Mouse (Mus musculus) heart, postnatal 0 days (tissue): ENCODE results near the gene Lhx3. TPM values are rescaled to one million over a fixed set of nuclear protein-coding genes. Genes with fewer than 3 reads are reported as not detected.
A peak's percentile ranks its signal among the peaks of the same experiment; 100 is the strongest.

Source experiments
- ATAC-seq: fragments of 200-750 bp; cut with Nextera tagmentation; 2 replicates; pipeline ENCODE4 v1.8.0; 2017; ENCODE audit warnings: low read depth, moderate number of reproducible peaks, moderate library complexity; ENCODE audit not compliant: insufficient read depth
- DNase-seq: peaks from one replicate; pipeline ENCODE4 v3.0.0-alpha.2; 2016; ENCODE audit warnings: low spot score
- H3K27ac ChIP-seq: fragments of 300-500 bp; sonication (generic); 2 replicates; pipeline ENCODE4 v1.5.1; 2014; ENCODE audit warnings: low read depth, mild to moderate bottlenecking
- H3K27me3 ChIP-seq: fragments of 300-500 bp; sonication (generic); 2 replicates; pipeline ENCODE4 v1.6.1; 2014; ENCODE audit warnings: low read length, mixed read lengths; ENCODE audit not compliant: control insufficient read depth, insufficient read depth
- H3K36me3 ChIP-seq: fragments of 300-500 bp; sonication (generic); replicated peaks from 2 replicates; pipeline ENCODE4 v1.6.1; 2014; ENCODE audit warnings: low read length, mixed read lengths; ENCODE audit not compliant: control insufficient read depth, insufficient read depth
- H3K4me1 ChIP-seq: fragments of 300-500 bp; sonication (generic); 2 replicates; pipeline ENCODE4 v1.6.1; 2014; ENCODE audit warnings: antibody characterized with exemption; ENCODE audit not compliant: control insufficient read depth, insufficient read depth
- H3K4me2 ChIP-seq: fragments of 300-500 bp; sonication (generic); 2 replicates; pipeline ENCODE4 v1.6.1; 2014; ENCODE audit warnings: low read depth, mild to moderate bottlenecking, low read length, moderate library complexity
- H3K4me3 ChIP-seq: fragments of 300-500 bp; sonication (generic); 2 replicates; pipeline ENCODE4 v1.5.1; 2014; ENCODE audit warnings: low read depth, low read length
- H3K9ac ChIP-seq: fragments of 300-500 bp; sonication (generic); replicated peaks from 2 replicates; pipeline ENCODE4 v1.6.1; 2014; ENCODE audit warnings: low read depth, low read length, mixed read lengths
- H3K9me3 ChIP-seq: fragments of 300-500 bp; sonication (generic); replicated peaks from 2 replicates; pipeline ENCODE4 v1.6.1; 2016; ENCODE audit warnings: low read length; ENCODE audit not compliant: control insufficient read depth
- CTCF ChIP-seq: IDR thresholded peaks from 2 replicates; pipeline ENCODE4 v1.5.1; 2016; ENCODE audit warnings: antibody characterized with exemption, control low read depth, low read depth
- EP300 ChIP-seq: IDR thresholded peaks from 2 replicates; pipeline ENCODE4 v1.6.1; 2016; ENCODE audit warnings: antibody characterized with exemption, low read depth
- WGBS: fragments of 180-500 bp; shearing (Covaris S2); extraction: QIAGEN DNeasy Blood & Tissue Kit; methylation state at CpG from one replicate; pipeline ENCODE4 v1.1.7; 2014; 5-methylcytosine and 5-hydroxymethylcytosine counted together
- polyA plus RNA-seq: library from polyadenylated mRNA; unstranded; fragments of >200 nt; fragmentation: Nextera tagmentation; extraction: Ambion mirVana; gene quantifications from 2 replicates; pipeline ENCODE4 v1.2.1, GENCODE M21; 2015
- total RNA-seq: library from RNA; depleted of rRNA; stranded (reverse); fragments of >200 nt; gene quantifications from 2 replicates; pipeline ENCODE4 v1.2.3, GENCODE M21; 2014; ENCODE audit warnings: low replicate concordance

The Lhx3 gene
- total and polyA plus RNA-seq, 2 experiments from 2014 or later, result not detected

DNA sequence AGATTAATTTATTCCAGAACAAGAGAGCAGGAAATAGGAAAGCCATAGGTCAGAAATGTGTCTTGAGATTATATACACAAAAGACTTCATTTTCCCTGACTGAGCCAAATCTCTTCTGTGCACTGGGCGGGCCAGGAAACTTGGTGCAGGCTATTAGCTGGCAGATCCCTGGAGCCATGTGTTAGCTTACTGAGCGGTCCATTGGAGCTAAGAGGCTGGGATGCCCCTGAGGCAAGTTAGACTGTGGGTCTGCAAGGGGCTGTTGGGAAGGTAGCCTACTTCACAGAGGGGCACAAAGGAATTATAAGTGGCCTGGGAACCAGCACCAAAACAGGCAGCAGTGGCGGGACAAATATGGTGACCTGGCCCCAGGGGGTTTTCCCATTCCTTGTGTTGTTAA lies 32.8 kb upstream of the Lhx3 start:
- no peak for DNase-seq
- Histone ChIP-seq H3K4me3 (no peak overlapping the region), H3K9me3 (no peaks in the 10 kb centered on the region), H3K4me2 (no peak overlapping the region), H3K36me3 (no peaks in the 10 kb centered on the region), H3K9ac (no peak overlapping the region), H3K27ac (no peak overlapping the region), H3K4me1 (peaks cover 6% of the 10 kb centered on the region; the same call in 1 of the 2 replicates), H3K27me3 (no peaks in the 10 kb centered on the region)
- ATAC-seq, result no peak
- WGBS, result 63% methylated on average over 3 of the region's 3 CpGs
- no peak for TF ChIP-seq CTCF
- TF ChIP-seq EP300, result no peak

DNA sequence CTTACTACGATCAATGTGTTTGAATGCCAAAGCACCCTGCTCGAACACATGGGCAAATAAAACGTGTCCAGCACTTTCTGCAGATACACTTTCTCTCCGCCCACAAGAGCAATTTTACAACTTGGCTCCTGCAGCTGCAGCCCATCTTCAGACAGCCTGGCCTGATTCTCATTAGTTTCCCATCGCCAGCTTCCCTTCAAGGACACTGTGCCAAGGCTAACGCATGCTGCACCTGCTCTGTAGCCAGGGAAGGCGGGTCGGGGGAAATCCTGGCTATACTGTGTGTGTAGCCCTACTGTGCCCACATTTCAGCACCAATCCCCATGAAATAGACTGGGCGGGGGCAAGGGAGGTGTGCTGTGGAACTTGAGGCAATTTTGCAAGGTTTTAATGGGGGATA lies 32.2 kb upstream of the Lhx3 start:
- H3K9ac ChIP-seq, result no peak overlapping the region
- no peaks in the 10 kb centered on the region for H3K36me3 ChIP-seq
- no peak overlapping the region for H3K27ac ChIP-seq
- H3K9me3 ChIP-seq, result no peaks in the 10 kb centered on the region
- ATAC-seq, result no peak
- H3K4me1 ChIP-seq, result peaks cover 6% of the 10 kb centered on the region; the same call in 1 of the 2 replicates
- WGBS, result 56% methylated on average over 9 of the region's 9 CpGs
- H3K4me2 ChIP-seq, result no peak overlapping the region
- TF ChIP-seq CTCF, result no peak
- TF ChIP-seq EP300, result no peak
- H3K27me3 ChIP-seq, result no peaks in the 10 kb centered on the region
- DNase-seq, result no peak
- H3K4me3 ChIP-seq, result no peak overlapping the region

DNA sequence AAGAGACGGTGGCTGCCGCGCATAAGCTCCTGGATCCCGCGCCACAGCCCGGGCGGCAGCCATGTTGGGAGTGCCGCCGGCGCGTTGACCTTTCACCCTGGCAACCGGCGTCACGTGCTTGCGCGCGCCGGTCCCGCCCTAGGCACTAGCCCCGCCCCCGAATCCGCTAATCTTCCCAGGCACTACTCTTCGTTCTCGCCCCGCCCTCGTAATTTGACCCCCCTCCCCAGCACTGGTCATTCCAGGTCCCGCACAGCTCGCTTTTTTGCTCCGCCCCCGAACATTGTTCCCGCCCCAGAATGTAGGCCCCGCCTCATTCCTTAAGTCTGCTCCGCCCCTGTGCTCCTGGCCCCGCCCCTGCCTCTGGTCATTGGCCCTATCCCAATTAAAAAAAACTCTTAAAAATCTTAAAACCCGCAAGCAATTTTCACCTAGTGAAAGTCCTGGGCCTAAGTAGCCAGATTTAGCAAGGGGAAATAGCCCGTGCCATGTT lies 29.2 kb upstream of the Lhx3 start, which contains the start of gene Qsox2:
Qsox2 (minus strand) TSS at position 236 of the 493 bp plus-strand sequence.
- Histone ChIP-seq H3K4me1 (peaks cover 22% of the 10 kb centered on the region), H3K27ac (peak within 1 kb of the TSS; percentile 70), H3K9me3 (no peaks in the 10 kb centered on the region), H3K9ac (peak within 1 kb of the TSS; percentile 76), H3K36me3 (no peaks in the 10 kb centered on the region), H3K27me3 (no peaks in the 10 kb centered on the region), H3K4me2 (peak within 1 kb of the TSS; percentile 95), H3K4me3 (peak within 1 kb of the TSS; percentile 82)
- 3% methylated on average over 35 of the region's 36 CpGs for whole genome bisulfite sequencing
- ATAC-seq (peak; percentile 94), DNase-seq (peak; percentile 93)
- TF ChIP-seq EP300 (no peak), CTCF (no peak)

DNA sequence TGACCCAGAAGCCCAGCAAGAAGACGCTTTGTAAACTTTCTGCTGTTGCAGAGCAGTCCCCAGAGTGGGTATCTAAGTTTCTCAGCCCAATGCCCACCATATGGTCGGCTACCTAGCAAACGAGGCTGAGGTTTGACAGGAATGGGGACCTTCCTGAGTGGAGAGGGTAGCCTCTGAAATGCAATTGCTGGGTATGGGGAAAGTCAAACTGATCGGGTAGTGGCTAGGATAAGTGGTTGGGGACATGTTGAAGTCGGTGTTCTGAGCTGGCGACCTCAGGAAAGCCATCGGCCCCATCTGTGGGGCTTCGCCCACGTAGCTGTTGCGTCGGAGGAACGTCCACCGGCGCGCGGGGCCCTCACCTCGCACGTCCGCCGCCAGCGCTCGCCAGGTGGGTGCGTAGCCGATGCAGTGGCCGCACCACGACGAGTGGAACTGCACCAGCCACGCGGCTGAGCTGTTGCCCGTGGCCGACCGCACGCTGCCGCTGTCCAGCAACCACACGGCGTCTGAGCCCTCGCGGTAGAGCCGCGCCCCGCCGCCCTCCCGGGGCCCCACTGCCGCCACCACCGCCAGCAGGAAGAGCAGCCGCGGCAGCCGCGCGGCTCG lies 28.7 kb upstream of the Lhx3 start:
- DNase-seq (peak; percentile 29), ATAC-seq (peak; percentile 47)
- TF ChIP-seq EP300 (no peak), CTCF (no peak)
- Histone ChIP-seq H3K4me1 (peaks cover 22% of the 10 kb centered on the region), H3K4me2 (peak overlapping the region; percentile 95), H3K27ac (peak overlapping the region; percentile 70), H3K9ac (peak overlapping the region; percentile 76), H3K27me3 (no peaks in the 10 kb centered on the region), H3K9me3 (no peaks in the 10 kb centered on the region), H3K36me3 (no peaks in the 10 kb centered on the region), H3K4me3 (peak overlapping the region; percentile 82)
- WGBS, result under 1% methylated on average over 49 of the region's 51 CpGs

DNA sequence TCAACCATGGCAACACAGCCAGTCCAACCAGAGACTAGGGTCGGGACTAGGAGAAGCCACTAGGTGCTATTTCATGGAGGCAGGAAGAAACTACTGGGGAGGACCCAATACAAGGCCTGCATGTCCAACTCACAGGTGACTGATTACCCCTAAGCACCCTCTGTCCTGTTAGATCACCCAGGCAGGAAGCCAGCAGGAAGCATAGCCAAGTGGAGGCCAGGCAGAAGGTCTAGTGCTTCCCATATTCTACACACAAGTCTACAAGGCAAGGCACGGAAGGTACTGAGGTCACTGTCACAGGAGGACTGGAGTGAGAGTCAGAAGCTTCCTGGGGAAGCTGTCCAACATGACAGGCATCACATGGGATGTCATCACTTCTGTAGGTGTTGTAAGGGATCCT lies 26.7 kb upstream of the Lhx3 start:
- Histone ChIP-seq H3K9ac (no peak overlapping the region), H3K27ac (no peak overlapping the region), H3K4me2 (no peak overlapping the region), H3K9me3 (no peaks in the 10 kb centered on the region), H3K27me3 (no peaks in the 10 kb centered on the region), H3K36me3 (no peaks in the 10 kb centered on the region), H3K4me3 (no peak overlapping the region), H3K4me1 (peaks cover 22% of the 10 kb centered on the region)
- DNase-seq (no peak), ATAC-seq (no peak)
- no peak for TF ChIP-seq CTCF
- TF ChIP-seq EP300, result no peak
- WGBS, result 59% methylated on average over 2 of the region's 2 CpGs

DNA sequence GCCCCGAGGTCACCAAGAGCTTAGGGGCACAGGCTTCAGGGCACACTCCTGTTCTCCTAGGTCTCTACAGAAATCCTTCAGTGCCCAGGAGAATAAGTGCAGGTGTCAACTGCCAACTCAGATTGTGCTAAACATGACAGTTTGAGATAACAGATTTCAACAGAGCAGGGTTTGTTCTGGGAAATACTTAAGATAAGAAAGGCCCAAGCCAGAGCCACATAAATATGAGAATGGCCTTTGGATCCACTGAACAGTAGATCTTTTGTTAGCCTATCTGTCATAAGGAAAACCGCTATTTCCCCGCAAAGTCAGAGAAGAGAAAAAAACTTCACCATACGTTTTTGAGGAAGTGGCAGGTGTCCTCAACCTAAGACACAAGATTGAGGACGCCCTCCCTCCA lies 26.2 kb upstream of the Lhx3 start:
- 29% methylated on average over 5 of the region's 5 CpGs for WGBS
- peak overlapping the region; percentile 38; the same call in 1 of the 2 replicates for H3K27ac ChIP-seq
- H3K4me2 ChIP-seq, result no peak overlapping the region
- DNase-seq (no peak), ATAC-seq (no peak)
- H3K9ac ChIP-seq, result no peak overlapping the region
- peaks cover 22% of the 10 kb centered on the region for H3K4me1 ChIP-seq
- H3K27me3 ChIP-seq, result no peaks in the 10 kb centered on the region
- TF ChIP-seq CTCF, result no peak
- TF ChIP-seq EP300, result no peak
- no peak overlapping the region for H3K4me3 ChIP-seq
- H3K9me3 ChIP-seq, result no peaks in the 10 kb centered on the region
- no peaks in the 10 kb centered on the region for H3K36me3 ChIP-seq
